Mouse (Mus musculus) NIH3T3 (cell line): ENCODE measurements around the gene Nisch.
A peak's percentile ranks its signal among the peaks of the same experiment; 100 is the strongest.

Source experiments
- DNase-seq: peaks from one replicate; pipeline ENCODE4 v3.0.0-alpha.2; 2012; ENCODE audit warnings: low read depth

Gene Nisch

GRCm38 (mm10) chr14:31191936-31192335 lies 24.8 kb downstream of the Nisch start:
- peak; percentile 75 for DNase-seq

- DNase-seq: no peak
Measured at GRCm38 (mm10) chr14:31189348-31189747, 27.4 kb downstream of the Nisch start.

- peak; percentile 85 for DNase-seq
Measured at GRCm38 (mm10) chr14:31188771-31189181, 28.0 kb downstream of the Nisch start.

GRCm38 (mm10) chr14:31186656-31187055 lies 30.1 kb downstream of the Nisch start:
- DNase-seq: no peak

GRCm38 (mm10) chr14:31184195-31184594 lies 32.6 kb downstream of the Nisch start:
- no peak for DNase-seq

- DNase-seq: no peak
Measured at GRCm38 (mm10) chr14:31183541-31183940, 33.2 kb downstream of the Nisch start.

- DNase-seq: no peak
Measured at GRCm38 (mm10) chr14:31182786-31183290, 33.9 kb downstream of the Nisch start.

GRCm38 (mm10) chr14:31181512-31181911 lies 35.2 kb downstream of the Nisch start:
- no peak for DNase-seq

GRCm38 (mm10) chr14:31179677-31180365 lies 36.9 kb downstream of the Nisch start:
- DNase-seq: no peak

- DNase-seq: no peak
Measured at GRCm38 (mm10) chr14:31177715-31178114, 39.0 kb downstream of the Nisch start.

GRCm38 (mm10) chr14:31177287-31177686 lies 39.5 kb downstream of the Nisch start:
- DNase-seq: no peak

GRCm38 (mm10) chr14:31173537-31173936 lies 43.2 kb downstream of the Nisch start:
- DNase-seq: no peak

GRCm38 (mm10) chr14:31172781-31173455 lies 43.8 kb downstream of the Nisch start:
- no peak for DNase-seq

- no peak for DNase-seq
Measured at GRCm38 (mm10) chr14:31171821-31172220, 44.9 kb downstream of the Nisch start.

GRCm38 (mm10) chr14:31171386-31171785 lies 45.4 kb downstream of the Nisch start:
- DNase-seq: no peak

- no peak for DNase-seq
Measured at GRCm38 (mm10) chr14:31170963-31171362, 45.8 kb downstream of the Nisch start.

GRCm38 (mm10) chr14:31169508-31169907 lies 47.2 kb downstream of the Nisch start:
- DNase-seq: no peak

- DNase-seq: no peak
Measured at GRCm38 (mm10) chr14:31168425-31168824, 48.3 kb downstream of the Nisch start, which contains the start of gene Stab1. TSS of gene Stab1 (minus strand) at chr14:31168641.

- DNase-seq: no peak
Measured at GRCm38 (mm10) chr14:31166827-31167226, 49.9 kb downstream of the Nisch start.

GRCm38 (mm10) chr14:31165991-31166630 lies 50.6 kb downstream of the Nisch start:
- DNase-seq: peak; percentile 48

GRCm38 (mm10) chr14:31165458-31165857 lies 51.3 kb downstream of the Nisch start:
- no peak for DNase-seq

GRCm38 (mm10) chr14:31165010-31165409 lies 51.7 kb downstream of the Nisch start:
- no peak for DNase-seq

- no peak for DNase-seq
Measured at GRCm38 (mm10) chr14:31164067-31164466, 52.7 kb downstream of the Nisch start.
